Mouse (Mus musculus): Measurements from ENCODE around the gene Ncoa3. TPM values are rescaled to one million over a fixed set of nuclear protein-coding genes. Genes with fewer than 3 reads are reported as not detected.

The Ncoa3 gene
- polyA plus RNA-seq, 1 experiment: 10.8 TPM

- no peaks in the 10 kb centered on the region for H3K4me1 ChIP-seq (ENCODE audit: control insufficient read depth, insufficient read depth, low read length)
- H3K4me3 ChIP-seq (ENCODE audit: control insufficient read depth, low read depth, low read length): no peak overlapping the region
- H3K27me3 ChIP-seq (ENCODE audit: control insufficient read depth, insufficient read depth, low read length): no peaks in the 10 kb centered on the region
- no peak overlapping the region for H3K27ac ChIP-seq (ENCODE audit: control insufficient read depth, insufficient read depth, low read depth, low read length)
- no peaks in the 10 kb centered on the region for H3K36me3 ChIP-seq (ENCODE audit: control insufficient read depth, insufficient read depth, low read length)
- TF ChIP-seq POLR2A (IDR thresholded peaks at IDR 0.05; ENCODE audit: control insufficient read depth, low read depth, low read length) (no peak), CTCF (IDR thresholded peaks at IDR 0.05; ENCODE audit: control insufficient read depth, insufficient read depth, insufficient replicate concordance, low read depth, low read length) (no peak)
Observed at GRCm38 (mm10) chr2:166011422-166011821, 19.0 kb downstream of the Ncoa3 start.

- TF ChIP-seq POLR2A (IDR thresholded peaks at IDR 0.05; ENCODE audit: control insufficient read depth, low read depth, low read length) (no peak), CTCF (IDR thresholded peaks at IDR 0.05; ENCODE audit: control insufficient read depth, insufficient read depth, insufficient replicate concordance, low read depth, low read length) (no peak)
- Histone ChIP-seq H3K4me3 (ENCODE audit: control insufficient read depth, low read depth, low read length) (no peak overlapping the region), H3K4me1 (ENCODE audit: control insufficient read depth, insufficient read depth, low read length) (no peaks in the 10 kb centered on the region), H3K27ac (ENCODE audit: control insufficient read depth, insufficient read depth, low read depth, low read length) (no peak overlapping the region), H3K36me3 (ENCODE audit: control insufficient read depth, insufficient read depth, low read length) (no peaks in the 10 kb centered on the region), H3K27me3 (ENCODE audit: control insufficient read depth, insufficient read depth, low read length) (no peaks in the 10 kb centered on the region)
Observed at GRCm38 (mm10) chr2:166012145-166012544, 19.7 kb downstream of the Ncoa3 start.

- no peaks in the 10 kb centered on the region for H3K4me1 ChIP-seq (ENCODE audit: control insufficient read depth, insufficient read depth, low read length)
- H3K27me3 ChIP-seq (ENCODE audit: control insufficient read depth, insufficient read depth, low read length): no peaks in the 10 kb centered on the region
- H3K4me3 ChIP-seq (ENCODE audit: control insufficient read depth, low read depth, low read length): no peak overlapping the region
- H3K36me3 ChIP-seq (ENCODE audit: control insufficient read depth, insufficient read depth, low read length): no peaks in the 10 kb centered on the region
- no peak overlapping the region for H3K27ac ChIP-seq (ENCODE audit: control insufficient read depth, insufficient read depth, low read depth, low read length)
- TF ChIP-seq POLR2A (IDR thresholded peaks at IDR 0.05; ENCODE audit: control insufficient read depth, low read depth, low read length) (no peak), CTCF (IDR thresholded peaks at IDR 0.05; ENCODE audit: control insufficient read depth, insufficient read depth, insufficient replicate concordance, low read depth, low read length) (no peak)
Observed at GRCm38 (mm10) chr2:166018769-166019168, 26.3 kb downstream of the Ncoa3 start.

GRCm38 (mm10) chr2:166020026-166020425 lies 27.6 kb downstream of the Ncoa3 start:
- Histone ChIP-seq H3K4me1 (ENCODE audit: control insufficient read depth, insufficient read depth, low read length) (no peaks in the 10 kb centered on the region), H3K36me3 (ENCODE audit: control insufficient read depth, insufficient read depth, low read length) (no peaks in the 10 kb centered on the region), H3K27me3 (ENCODE audit: control insufficient read depth, insufficient read depth, low read length) (no peaks in the 10 kb centered on the region), H3K4me3 (ENCODE audit: control insufficient read depth, low read depth, low read length) (no peak overlapping the region), H3K27ac (ENCODE audit: control insufficient read depth, insufficient read depth, low read depth, low read length) (no peak overlapping the region)
- no peak for TF ChIP-seq POLR2A (IDR thresholded peaks at IDR 0.05; ENCODE audit: control insufficient read depth, low read depth, low read length)
- no peak for TF ChIP-seq CTCF (IDR thresholded peaks at IDR 0.05; ENCODE audit: control insufficient read depth, insufficient read depth, insufficient replicate concordance, low read depth, low read length)

- H3K27me3 ChIP-seq (ENCODE audit: control insufficient read depth, insufficient read depth, low read length): no peaks in the 10 kb centered on the region
- H3K36me3 ChIP-seq (ENCODE audit: control insufficient read depth, insufficient read depth, low read length): no peaks in the 10 kb centered on the region
- no peak overlapping the region for H3K27ac ChIP-seq (ENCODE audit: control insufficient read depth, insufficient read depth, low read depth, low read length)
- no peak overlapping the region for H3K4me3 ChIP-seq (ENCODE audit: control insufficient read depth, low read depth, low read length)
- TF ChIP-seq POLR2A (IDR thresholded peaks at IDR 0.05; ENCODE audit: control insufficient read depth, low read depth, low read length): no peak
- no peak for TF ChIP-seq CTCF (IDR thresholded peaks at IDR 0.05; ENCODE audit: control insufficient read depth, insufficient read depth, insufficient replicate concordance, low read depth, low read length)
- H3K4me1 ChIP-seq (ENCODE audit: control insufficient read depth, insufficient read depth, low read length): no peaks in the 10 kb centered on the region
Observed at GRCm38 (mm10) chr2:166021073-166021610, 28.7 kb downstream of the Ncoa3 start.

- Histone ChIP-seq H3K4me3 (ENCODE audit: control insufficient read depth, low read depth, low read length) (no peak overlapping the region), H3K27ac (ENCODE audit: control insufficient read depth, insufficient read depth, low read depth, low read length) (no peak overlapping the region), H3K36me3 (ENCODE audit: control insufficient read depth, insufficient read depth, low read length) (no peaks in the 10 kb centered on the region), H3K4me1 (ENCODE audit: control insufficient read depth, insufficient read depth, low read length) (no peaks in the 10 kb centered on the region), H3K27me3 (ENCODE audit: control insufficient read depth, insufficient read depth, low read length) (no peaks in the 10 kb centered on the region)
- TF ChIP-seq POLR2A (IDR thresholded peaks at IDR 0.05; ENCODE audit: control insufficient read depth, low read depth, low read length): no peak
- no peak for TF ChIP-seq CTCF (IDR thresholded peaks at IDR 0.05; ENCODE audit: control insufficient read depth, insufficient read depth, insufficient replicate concordance, low read depth, low read length)
Observed at GRCm38 (mm10) chr2:166021642-166022041, 29.2 kb downstream of the Ncoa3 start.

GRCm38 (mm10) chr2:166022327-166022726 lies 29.9 kb downstream of the Ncoa3 start:
- Histone ChIP-seq H3K4me1 (ENCODE audit: control insufficient read depth, insufficient read depth, low read length) (no peaks in the 10 kb centered on the region), H3K4me3 (ENCODE audit: control insufficient read depth, low read depth, low read length) (no peak overlapping the region), H3K27me3 (ENCODE audit: control insufficient read depth, insufficient read depth, low read length) (no peaks in the 10 kb centered on the region), H3K27ac (ENCODE audit: control insufficient read depth, insufficient read depth, low read depth, low read length) (no peak overlapping the region), H3K36me3 (ENCODE audit: control insufficient read depth, insufficient read depth, low read length) (no peaks in the 10 kb centered on the region)
- TF ChIP-seq CTCF (IDR thresholded peaks at IDR 0.05; ENCODE audit: control insufficient read depth, insufficient read depth, insufficient replicate concordance, low read depth, low read length): no peak
- no peak for TF ChIP-seq POLR2A (IDR thresholded peaks at IDR 0.05; ENCODE audit: control insufficient read depth, low read depth, low read length)

GRCm38 (mm10) chr2:166024079-166024478 lies 31.6 kb downstream of the Ncoa3 start:
- no peaks in the 10 kb centered on the region for H3K36me3 ChIP-seq (ENCODE audit: control insufficient read depth, insufficient read depth, low read length)
- H3K27ac ChIP-seq (ENCODE audit: control insufficient read depth, insufficient read depth, low read depth, low read length): no peak overlapping the region
- H3K4me1 ChIP-seq (ENCODE audit: control insufficient read depth, insufficient read depth, low read length): no peaks in the 10 kb centered on the region
- no peaks in the 10 kb centered on the region for H3K27me3 ChIP-seq (ENCODE audit: control insufficient read depth, insufficient read depth, low read length)
- H3K4me3 ChIP-seq (ENCODE audit: control insufficient read depth, low read depth, low read length): no peak overlapping the region
- TF ChIP-seq CTCF (IDR thresholded peaks at IDR 0.05; ENCODE audit: control insufficient read depth, insufficient read depth, insufficient replicate concordance, low read depth, low read length) (no peak), POLR2A (IDR thresholded peaks at IDR 0.05; ENCODE audit: control insufficient read depth, low read depth, low read length) (no peak)
